Mouse (Mus musculus) limb, embryonic 12.5 days (tissue): Measurements from ENCODE around the gene Hba-a1. TPM values are rescaled to one million over a fixed set of nuclear protein-coding genes. Genes with fewer than 3 reads are reported as not detected.

Source experiments
- ATAC-seq: fragments of 200-750 bp; cut with Nextera tagmentation; 2 replicates; pipeline ENCODE4 v1.8.0; 2017; ENCODE audit warnings: low read depth, moderate TSS enrichment; ENCODE audit not compliant: insufficient number of reproducible peaks, insufficient read depth, low FRiP score, low TSS enrichment
- H3K27ac ChIP-seq: fragments of 300-500 bp; sonication (generic); 2 replicates; pipeline ENCODE4 v1.5.1; 2016; ENCODE audit warnings: mild to moderate bottlenecking, moderate library complexity
- H3K27me3 ChIP-seq: fragments of 300-500 bp; sonication (generic); 2 replicates; pipeline ENCODE4 v1.6.1; 2016; ENCODE audit warnings: mild to moderate bottlenecking, moderate library complexity
- H3K36me3 ChIP-seq: fragments of 300-500 bp; sonication (generic); 2 replicates; pipeline ENCODE4 v1.6.1; 2016; ENCODE audit warnings: mild to moderate bottlenecking, moderate library complexity
- H3K4me1 ChIP-seq: fragments of 300-500 bp; sonication (generic); replicated peaks from 2 replicates; pipeline ENCODE4 v1.6.1; 2016
- H3K4me2 ChIP-seq: fragments of 300-500 bp; sonication (generic); 2 replicates; pipeline ENCODE4 v1.6.1; 2016; ENCODE audit warnings: mild to moderate bottlenecking, moderate library complexity
- H3K4me3 ChIP-seq: fragments of 300-500 bp; sonication (generic); replicated peaks from 2 replicates; pipeline ENCODE4 v1.5.1; 2016; ENCODE audit warnings: mild to moderate bottlenecking
- H3K9ac ChIP-seq: fragments of 300-500 bp; sonication (generic); replicated peaks from 2 replicates; pipeline ENCODE4 v1.6.1; 2016; ENCODE audit warnings: mild to moderate bottlenecking, moderate library complexity
- H3K9me3 ChIP-seq: fragments of 300-500 bp; sonication (generic); 2 replicates; pipeline ENCODE4 v1.6.1; 2016; ENCODE audit warnings: mild to moderate bottlenecking, moderate library complexity
- WGBS: fragments of 180-500 bp; shearing (Covaris S2); methylation state at CpG from one replicate; pipeline ENCODE4 v1.1.7; 2016; 5-methylcytosine and 5-hydroxymethylcytosine counted together
- polyA plus RNA-seq: library from polyadenylated mRNA; unstranded; fragments of >200 nt; fragmentation: Nextera tagmentation; extraction: Ambion mirVana; gene quantifications from 2 replicates; pipeline ENCODE4 v1.2.1, GENCODE M21; 2016

Hba-a1 gene
- polyA plus RNA-seq, 1 experiment from 2014 or later, result 3,017 TPM

DNA sequence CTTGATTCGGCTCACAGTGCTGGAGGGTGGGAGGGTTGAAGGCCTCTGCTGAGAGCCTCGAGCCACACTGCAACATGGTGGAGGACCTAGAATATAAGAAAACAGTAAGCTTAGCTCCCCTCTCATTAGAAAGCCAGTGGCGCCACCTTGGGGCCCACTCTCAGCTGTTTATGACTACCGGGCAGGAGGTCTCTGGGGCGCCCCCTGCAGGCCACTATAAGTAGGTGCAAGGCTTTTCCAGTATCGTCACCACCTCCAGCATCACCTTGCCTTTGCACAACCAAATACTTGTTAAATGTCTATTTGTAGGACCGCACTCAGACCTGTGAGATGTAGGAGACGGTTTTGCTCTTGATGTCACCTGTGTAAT is 37.9 kb downstream of the Hba-a1 start:
- Histone ChIP-seq H3K9ac (no peak overlapping the region), H3K4me1 (peaks cover 4% of the 10 kb centered on the region; the same call in 1 of the 2 replicates), H3K9me3 (no peaks in the 10 kb centered on the region), H3K4me3 (no peak overlapping the region), H3K27ac (no peak overlapping the region), H3K4me2 (no peak overlapping the region), H3K36me3 (no peaks in the 10 kb centered on the region), H3K27me3 (no peaks in the 10 kb centered on the region)
- 37% methylated on average over 8 of the region's 8 CpGs for WGBS
- no peak; the same call in 1 of the 2 replicates for ATAC-seq

DNA sequence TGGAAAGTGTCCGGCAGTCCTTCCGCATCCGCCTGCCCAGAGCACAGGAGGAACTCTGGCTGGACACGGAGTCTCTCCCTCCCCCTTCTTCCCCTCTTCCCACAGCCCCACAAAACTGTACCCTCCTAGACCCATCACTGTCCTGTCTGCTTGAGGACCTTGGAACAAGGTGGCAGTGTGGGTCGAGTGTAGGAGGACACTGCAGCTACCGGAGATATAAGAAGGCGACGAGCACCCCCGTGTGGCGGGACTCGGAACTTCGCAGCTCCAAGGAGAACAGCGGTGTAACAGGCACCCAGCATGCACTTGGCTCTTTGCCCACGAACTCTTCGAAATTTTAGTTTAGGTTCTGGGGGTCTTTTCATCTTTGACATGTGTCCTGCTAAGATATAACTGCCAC is 41.3 kb downstream of the Hba-a1 start:
- Histone ChIP-seq H3K4me3 (no peak overlapping the region), H3K36me3 (no peaks in the 10 kb centered on the region), H3K9me3 (no peaks in the 10 kb centered on the region), H3K9ac (0 out of 2 replicates have a peak overlapping the region, but pooled peaks have one; percentile 23), H3K4me1 (peaks cover 4% of the 10 kb centered on the region; the same call in 1 of the 2 replicates), H3K27ac (no peak overlapping the region), H3K27me3 (no peaks in the 10 kb centered on the region; the same call in 1 of the 2 replicates), H3K4me2 (peak overlapping the region; percentile 41)
- WGBS, result 14% methylated on average over 15 of the region's 15 CpGs
- peak; percentile 49; the same call in 1 of the 2 replicates for ATAC-seq

DNA sequence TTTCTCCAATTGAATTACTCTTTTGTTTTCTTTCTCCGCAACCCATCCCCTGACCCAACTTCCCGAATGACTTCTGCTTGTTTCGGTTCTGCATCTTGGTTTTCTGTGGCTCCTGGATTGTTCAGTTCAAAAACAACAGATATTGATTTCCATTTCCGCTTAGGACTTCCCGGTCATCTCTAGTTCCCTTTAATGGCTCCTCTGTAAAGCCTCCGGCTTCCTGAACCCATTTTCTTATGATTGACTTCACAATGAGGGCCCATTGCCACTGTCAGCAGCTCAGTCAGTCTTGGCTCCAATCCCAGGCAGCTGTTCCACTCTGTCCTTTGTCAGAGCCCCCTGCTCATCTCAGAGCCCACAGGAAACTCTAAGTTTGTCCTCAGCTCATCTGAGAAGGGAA is 47.8 kb downstream of the Hba-a1 start:
- Histone ChIP-seq H3K27ac (no peak overlapping the region), H3K4me1 (no peaks in the 10 kb centered on the region), H3K9me3 (no peaks in the 10 kb centered on the region), H3K36me3 (no peaks in the 10 kb centered on the region), H3K4me3 (no peak overlapping the region), H3K9ac (no peak overlapping the region), H3K4me2 (no peak overlapping the region), H3K27me3 (no peaks in the 10 kb centered on the region; the same call in 1 of the 2 replicates)
- ATAC-seq, result no peak
- 77% methylated on average over 6 of the region's 6 CpGs for WGBS

DNA sequence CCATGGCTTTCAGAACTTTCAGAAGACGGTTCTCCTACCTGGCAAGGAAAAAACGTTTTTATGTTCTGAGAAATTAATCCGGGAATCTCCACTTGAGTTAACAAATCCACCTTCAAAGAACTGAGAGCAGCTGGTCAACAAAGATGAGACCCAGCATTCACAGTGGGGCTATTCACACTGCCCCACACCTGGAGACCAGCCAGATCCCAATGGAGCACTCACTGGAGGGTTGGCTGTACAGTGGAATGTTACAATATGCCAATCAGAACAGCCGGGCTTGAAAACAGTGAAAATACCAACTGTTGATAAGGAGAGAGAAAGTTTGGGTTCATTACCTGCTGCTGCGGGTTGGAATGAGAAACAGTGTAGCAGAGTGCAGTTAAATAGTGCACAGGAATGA is 48.5 kb downstream of the Hba-a1 start:
- Histone ChIP-seq H3K9ac (no peak overlapping the region), H3K27me3 (no peaks in the 10 kb centered on the region), H3K27ac (no peak overlapping the region), H3K36me3 (no peaks in the 10 kb centered on the region), H3K4me1 (no peaks in the 10 kb centered on the region), H3K4me2 (no peak overlapping the region), H3K4me3 (no peak overlapping the region), H3K9me3 (peaks cover 4% of the 10 kb centered on the region; the same call in 1 of the 2 replicates)
- WGBS, result 68% methylated on average over 5 of the region's 5 CpGs
- ATAC-seq, result no peak

DNA sequence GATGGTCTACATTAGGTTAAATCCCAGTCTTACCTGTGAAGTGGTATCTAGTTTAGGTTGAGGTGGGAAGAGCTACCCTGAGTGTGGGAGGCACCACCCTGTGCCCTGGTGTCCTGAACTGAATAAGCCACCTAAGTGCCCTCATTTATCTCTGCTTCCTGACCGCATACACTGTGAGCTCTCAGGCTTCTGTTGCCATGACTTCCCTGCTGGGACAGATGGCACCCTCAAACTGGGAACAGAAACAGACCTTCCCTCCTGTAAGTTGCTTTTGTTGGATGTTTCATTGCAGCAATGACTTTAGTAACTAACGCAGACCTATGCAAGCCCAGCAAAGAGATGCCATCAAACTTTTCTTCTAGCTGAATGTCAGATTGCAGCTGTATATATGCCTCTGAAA is 49.9 kb downstream of the Hba-a1 start:
- Histone ChIP-seq H3K36me3 (no peaks in the 10 kb centered on the region), H3K4me3 (no peak overlapping the region), H3K4me1 (no peaks in the 10 kb centered on the region), H3K9me3 (peaks cover 7% of the 10 kb centered on the region; the same call in 1 of the 2 replicates), H3K4me2 (no peak overlapping the region), H3K27ac (no peak overlapping the region), H3K27me3 (no peaks in the 10 kb centered on the region), H3K9ac (no peak overlapping the region)
- 84% methylated on average over 2 of the region's 2 CpGs for WGBS
- no peak for ATAC-seq

Other genes starting within 250 kb of the Hba-a1 start
- 0.21 TPM in 1 of 2 replicates, not detected in the other for gene Il9r, start 83.2 kb upstream of the Hba-a1 start, polyA plus RNA-seq
- 81.9 and 83.3 TPM in 2 replicates for gene Snrnp25, start 78.1 kb upstream of the Hba-a1 start, polyA plus RNA-seq
- 39.8 and 42.0 TPM in 2 replicates for gene Rhbdf1, start 61.2 kb upstream of the Hba-a1 start, polyA plus RNA-seq
- 42.4 and 44.6 TPM in 2 replicates for gene Mpg, start 57.0 kb upstream of the Hba-a1 start, polyA plus RNA-seq
- 43.7 and 47.8 TPM in 2 replicates for gene Nprl3, start 15.8 kb upstream of the Hba-a1 start, polyA plus RNA-seq
- 1,526 and 1,620 TPM in 2 replicates for gene Hba-x, start 7.1 kb upstream of the Hba-a1 start, polyA plus RNA-seq
- 3.5 and 3.9 TPM in 2 replicates for gene Hbq1b, start 3.5 kb downstream of the Hba-a1 start, polyA plus RNA-seq
- 6,550 and 6,738 TPM in 2 replicates for gene Hba-a2, start 13.0 kb downstream of the Hba-a1 start, polyA plus RNA-seq
- gene Hbq1a, start 16.6 kb downstream of the Hba-a1 start, polyA plus RNA-seq, result 0.90 TPM in 1 of 2 replicates, not detected in the other
- 27.7 and 29.4 TPM in 2 replicates for gene Sh3pxd2b, start 64.3 kb downstream of the Hba-a1 start, polyA plus RNA-seq
- 88.8 and 94.4 TPM in 2 replicates for gene Ubtd2, start 171.9 kb downstream of the Hba-a1 start, polyA plus RNA-seq
- 0.36 and 0.59 TPM in 2 replicates for gene Efcab9, start 248.6 kb downstream of the Hba-a1 start, polyA plus RNA-seq
- 2.4 and 2.6 TPM in 2 replicates for gene Stk10, start 249.8 kb downstream of the Hba-a1 start, polyA plus RNA-seq